Mouse (Mus musculus): Measurements from ENCODE around the gene Acer3. TPM values are rescaled to one million over a fixed set of nuclear protein-coding genes. Genes with fewer than 3 reads are reported as not detected.
A peak's percentile ranks its signal among the peaks of the same experiment; 100 is the strongest.
"Not testable (repeated sequence)": the region's sequence is repeated elsewhere in the genome, so short reads cannot be mapped to it uniquely, and the experiment has no call there.

Gene Acer3
- polyA plus RNA-seq, 1 experiment from 2014 or later, result 21.5 TPM

- Histone ChIP-seq H3K27ac (replicated peaks; ENCODE audit: low read depth, low read length) (no peak overlapping the region), H3K9me3 (replicated peaks; ENCODE audit: control insufficient read depth, low read length) (no peaks in the 10 kb centered on the region), H3K36me3 (replicated peaks; ENCODE audit: control insufficient read depth, insufficient read depth, low read depth, low read length) (no peaks in the 10 kb centered on the region), H3K4me1 (ENCODE audit: control insufficient read depth, insufficient read depth, low read length) (no peaks in the 10 kb centered on the region), H3K4me3 (ENCODE audit: low read depth, low read length) (peak overlapping the region; percentile 82), H3K4me2 (ENCODE audit: low read depth, low read length) (peak overlapping the region; percentile 87), H3K27me3 (ENCODE audit: control insufficient read depth, insufficient read depth, low read length) (no peaks in the 10 kb centered on the region), H3K9ac (replicated peaks; ENCODE audit: low read length) (no peak overlapping the region)
- ATAC-seq (replicated peaks; ENCODE audit: insufficient number of reproducible peaks, low FRiP score, low TSS enrichment, low read depth) (no peak), DNase-seq (ENCODE audit: low spot score) (no peak)
- 45% methylated on average over 9 of the region's 9 CpGs for WGBS
Observed at GRCm38 (mm10) chr7:98307921-98308606, 12.9 kb downstream of the Acer3 start.

- H3K27ac ChIP-seq (replicated peaks; ENCODE audit: low read depth, low read length), result no peak overlapping the region
- no peak overlapping the region for H3K4me2 ChIP-seq (ENCODE audit: low read depth, low read length)
- H3K4me1 ChIP-seq (ENCODE audit: control insufficient read depth, insufficient read depth, low read length), result no peaks in the 10 kb centered on the region
- no peaks in the 10 kb centered on the region for H3K9me3 ChIP-seq (replicated peaks; ENCODE audit: control insufficient read depth, low read length)
- DNase-seq (ENCODE audit: low spot score) (no peak), ATAC-seq (replicated peaks; ENCODE audit: insufficient number of reproducible peaks, low FRiP score, low TSS enrichment, low read depth) (no peak)
- no peak overlapping the region for H3K9ac ChIP-seq (replicated peaks; ENCODE audit: low read length)
- no peak overlapping the region for H3K4me3 ChIP-seq (ENCODE audit: low read depth, low read length)
- WGBS, result 95% methylated on average over 2 of the region's 2 CpGs
- H3K36me3 ChIP-seq (replicated peaks; ENCODE audit: control insufficient read depth, insufficient read depth, low read depth, low read length), result no peaks in the 10 kb centered on the region
- H3K27me3 ChIP-seq (ENCODE audit: control insufficient read depth, insufficient read depth, low read length), result no peaks in the 10 kb centered on the region
Observed at GRCm38 (mm10) chr7:98307411-98307810, 13.6 kb downstream of the Acer3 start.

GRCm38 (mm10) chr7:98292901-98293300 is 28.1 kb downstream of the Acer3 start:
- 83% methylated on average over 1 of the region's 1 CpGs for WGBS
- no peaks in the 10 kb centered on the region for H3K36me3 ChIP-seq (replicated peaks; ENCODE audit: control insufficient read depth, insufficient read depth, low read depth, low read length)
- H3K9me3 ChIP-seq (replicated peaks; ENCODE audit: control insufficient read depth, low read length), result no peaks in the 10 kb centered on the region
- DNase-seq (ENCODE audit: low spot score) (no peak), ATAC-seq (replicated peaks; ENCODE audit: insufficient number of reproducible peaks, low FRiP score, low TSS enrichment, low read depth) (no peak)
- no peaks in the 10 kb centered on the region for H3K27me3 ChIP-seq (ENCODE audit: control insufficient read depth, insufficient read depth, low read length)
- no peak overlapping the region for H3K4me3 ChIP-seq (ENCODE audit: low read depth, low read length)
- no peak overlapping the region for H3K9ac ChIP-seq (replicated peaks; ENCODE audit: low read length)
- no peak overlapping the region for H3K27ac ChIP-seq (replicated peaks; ENCODE audit: low read depth, low read length)
- no peak overlapping the region for H3K4me2 ChIP-seq (ENCODE audit: low read depth, low read length)
- H3K4me1 ChIP-seq (ENCODE audit: control insufficient read depth, insufficient read depth, low read length), result no peaks in the 10 kb centered on the region

- Histone ChIP-seq H3K9ac (replicated peaks; ENCODE audit: low read length) (no peak overlapping the region), H3K4me1 (ENCODE audit: control insufficient read depth, insufficient read depth, low read length) (no peaks in the 10 kb centered on the region), H3K9me3 (replicated peaks; ENCODE audit: control insufficient read depth, low read length) (no peaks in the 10 kb centered on the region), H3K27me3 (ENCODE audit: control insufficient read depth, insufficient read depth, low read length) (no peaks in the 10 kb centered on the region), H3K27ac (replicated peaks; ENCODE audit: low read depth, low read length) (no peak overlapping the region), H3K4me2 (ENCODE audit: low read depth, low read length) (no peak overlapping the region), H3K36me3 (replicated peaks; ENCODE audit: control insufficient read depth, insufficient read depth, low read depth, low read length) (no peaks in the 10 kb centered on the region), H3K4me3 (ENCODE audit: low read depth, low read length) (no peak overlapping the region)
- DNase-seq (ENCODE audit: low spot score) (no peak), ATAC-seq (replicated peaks; ENCODE audit: insufficient number of reproducible peaks, low FRiP score, low TSS enrichment, low read depth) (no peak)
- WGBS, result 37% methylated on average over 3 of the region's 3 CpGs
Observed at GRCm38 (mm10) chr7:98289585-98289984, 31.4 kb downstream of the Acer3 start.

GRCm38 (mm10) chr7:98276263-98276662 is 44.7 kb downstream of the Acer3 start:
- no peaks in the 10 kb centered on the region for H3K36me3 ChIP-seq (replicated peaks; ENCODE audit: control insufficient read depth, insufficient read depth, low read depth, low read length)
- no peaks in the 10 kb centered on the region for H3K9me3 ChIP-seq (replicated peaks; ENCODE audit: control insufficient read depth, low read length)
- no peaks in the 10 kb centered on the region for H3K4me1 ChIP-seq (ENCODE audit: control insufficient read depth, insufficient read depth, low read length)
- ATAC-seq (replicated peaks; ENCODE audit: insufficient number of reproducible peaks, low FRiP score, low TSS enrichment, low read depth) (no peak), DNase-seq (ENCODE audit: low spot score) (no peak)
- H3K4me3 ChIP-seq (ENCODE audit: low read depth, low read length), result no peak overlapping the region
- no peaks in the 10 kb centered on the region for H3K27me3 ChIP-seq (ENCODE audit: control insufficient read depth, insufficient read depth, low read length)
- H3K4me2 ChIP-seq (ENCODE audit: low read depth, low read length), result no peak overlapping the region
- no peak overlapping the region for H3K27ac ChIP-seq (replicated peaks; ENCODE audit: low read depth, low read length)
- no peak overlapping the region for H3K9ac ChIP-seq (replicated peaks; ENCODE audit: low read length)

GRCm38 (mm10) chr7:98268166-98268565 is 52.8 kb downstream of the Acer3 start:
- H3K27ac ChIP-seq (replicated peaks; ENCODE audit: low read depth, low read length); H3K4me1 ChIP-seq (ENCODE audit: control insufficient read depth, insufficient read depth, low read length); H3K27me3 ChIP-seq (ENCODE audit: control insufficient read depth, insufficient read depth, low read length); ATAC-seq (replicated peaks; ENCODE audit: insufficient number of reproducible peaks, low FRiP score, low TSS enrichment, low read depth); H3K36me3 ChIP-seq (replicated peaks; ENCODE audit: control insufficient read depth, insufficient read depth, low read depth, low read length); H3K9me3 ChIP-seq (replicated peaks; ENCODE audit: control insufficient read depth, low read length): not testable (repeated sequence)
- WGBS, result 25% methylated on average over 14 of the region's 15 CpGs
- Histone ChIP-seq H3K4me3 (ENCODE audit: low read depth, low read length) (peak overlapping the region; percentile 19; the same call in 1 of the 2 replicates), H3K9ac (replicated peaks; ENCODE audit: low read length) (peak overlapping the region; percentile 44; the same call in 1 of the 2 replicates), H3K4me2 (ENCODE audit: low read depth, low read length) (peak overlapping the region; percentile 16)
- DNase-seq (ENCODE audit: low spot score), result peak; percentile 13

GRCm38 (mm10) chr7:98252520-98252919 is 68.5 kb downstream of the Acer3 start:
- no peaks in the 10 kb centered on the region for H3K36me3 ChIP-seq (replicated peaks; ENCODE audit: control insufficient read depth, insufficient read depth, low read depth, low read length)
- no peak overlapping the region for H3K27ac ChIP-seq (replicated peaks; ENCODE audit: low read depth, low read length)
- H3K9ac ChIP-seq (replicated peaks; ENCODE audit: low read length), result no peak overlapping the region
- DNase-seq (ENCODE audit: low spot score) (no peak), ATAC-seq (replicated peaks; ENCODE audit: insufficient number of reproducible peaks, low FRiP score, low TSS enrichment, low read depth) (no peak)
- no peaks in the 10 kb centered on the region for H3K9me3 ChIP-seq (replicated peaks; ENCODE audit: control insufficient read depth, low read length)
- H3K4me2 ChIP-seq (ENCODE audit: low read depth, low read length), result no peak overlapping the region
- H3K4me3 ChIP-seq (ENCODE audit: low read depth, low read length), result no peak overlapping the region
- H3K27me3 ChIP-seq (ENCODE audit: control insufficient read depth, insufficient read depth, low read length), result no peaks in the 10 kb centered on the region
- WGBS, result 87% methylated on average over 2 of the region's 2 CpGs
- H3K4me1 ChIP-seq (ENCODE audit: control insufficient read depth, insufficient read depth, low read length), result no peaks in the 10 kb centered on the region

GRCm38 (mm10) chr7:98236686-98237359 is 84.2 kb downstream of the Acer3 start:
- Histone ChIP-seq H3K9me3 (replicated peaks; ENCODE audit: control insufficient read depth, low read length) (no peaks in the 10 kb centered on the region), H3K27ac (replicated peaks; ENCODE audit: low read depth, low read length) (no peak overlapping the region), H3K27me3 (ENCODE audit: control insufficient read depth, insufficient read depth, low read length) (no peaks in the 10 kb centered on the region), H3K9ac (replicated peaks; ENCODE audit: low read length) (no peak overlapping the region), H3K36me3 (replicated peaks; ENCODE audit: control insufficient read depth, insufficient read depth, low read depth, low read length) (no peaks in the 10 kb centered on the region), H3K4me2 (ENCODE audit: low read depth, low read length) (no peak overlapping the region), H3K4me3 (ENCODE audit: low read depth, low read length) (no peak overlapping the region), H3K4me1 (ENCODE audit: control insufficient read depth, insufficient read depth, low read length) (no peaks in the 10 kb centered on the region)
- DNase-seq (ENCODE audit: low spot score) (no peak), ATAC-seq (replicated peaks; ENCODE audit: insufficient number of reproducible peaks, low FRiP score, low TSS enrichment, low read depth) (no peak)
- WGBS, result 89% methylated on average over 3 of the region's 3 CpGs
